Mouse (Mus musculus) cerebellum, postnatal 36 days (tissue): ENCODE measurements around the gene Ldb3.
A peak's percentile ranks its signal among the peaks of the same experiment; 100 is the strongest.

Experiments used
- DNase-seq, 2 experiments: peaks; one replicate each; pipeline ENCODE4 v3.0.0; 2021 to 2022; ENCODE audit warnings: mixed read lengths in 2 of 2

The Ldb3 gene

DNA sequence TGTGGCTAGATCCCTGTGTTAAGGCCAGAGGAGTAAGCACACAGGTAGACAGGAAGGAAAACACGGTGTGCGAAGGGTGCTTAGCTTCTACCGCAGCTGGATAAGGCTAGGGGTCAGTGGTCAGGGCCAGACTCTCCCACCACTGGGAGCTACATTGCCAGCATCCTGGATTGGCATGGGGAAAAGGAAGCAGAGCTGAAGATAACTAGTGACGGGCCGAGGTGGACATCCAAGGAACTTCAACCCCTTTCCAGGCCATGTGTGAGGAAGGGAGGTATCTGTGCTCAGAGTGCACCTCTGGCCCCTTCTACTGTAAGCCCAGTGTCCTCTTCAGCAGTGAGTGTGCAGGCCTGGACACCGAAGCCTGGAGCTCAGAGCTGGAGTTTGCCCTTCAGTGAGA lies 35.0 kb downstream of the Ldb3 start:
- DNase-seq: no peak

DNA sequence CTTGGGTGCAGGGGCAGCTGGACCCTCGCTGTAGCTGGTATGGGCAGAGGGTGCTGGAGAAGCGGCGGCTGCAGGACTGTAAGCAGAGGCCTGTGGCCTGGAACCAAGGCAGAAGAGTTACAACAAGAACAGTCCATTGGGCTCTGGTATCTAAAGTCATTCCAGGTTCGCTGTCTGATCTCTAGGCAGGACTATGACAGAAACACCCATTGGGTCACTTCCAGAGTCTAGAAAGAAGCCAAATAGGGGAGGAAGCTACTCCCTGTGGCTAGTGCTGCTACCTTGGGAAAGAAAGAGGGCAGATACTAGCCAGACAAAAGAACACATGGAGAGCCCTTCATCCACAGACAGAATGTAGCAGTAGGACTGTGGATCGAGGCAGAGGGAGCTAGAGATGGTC lies 36.3 kb downstream of the Ldb3 start:
- DNase-seq: no peak

DNA sequence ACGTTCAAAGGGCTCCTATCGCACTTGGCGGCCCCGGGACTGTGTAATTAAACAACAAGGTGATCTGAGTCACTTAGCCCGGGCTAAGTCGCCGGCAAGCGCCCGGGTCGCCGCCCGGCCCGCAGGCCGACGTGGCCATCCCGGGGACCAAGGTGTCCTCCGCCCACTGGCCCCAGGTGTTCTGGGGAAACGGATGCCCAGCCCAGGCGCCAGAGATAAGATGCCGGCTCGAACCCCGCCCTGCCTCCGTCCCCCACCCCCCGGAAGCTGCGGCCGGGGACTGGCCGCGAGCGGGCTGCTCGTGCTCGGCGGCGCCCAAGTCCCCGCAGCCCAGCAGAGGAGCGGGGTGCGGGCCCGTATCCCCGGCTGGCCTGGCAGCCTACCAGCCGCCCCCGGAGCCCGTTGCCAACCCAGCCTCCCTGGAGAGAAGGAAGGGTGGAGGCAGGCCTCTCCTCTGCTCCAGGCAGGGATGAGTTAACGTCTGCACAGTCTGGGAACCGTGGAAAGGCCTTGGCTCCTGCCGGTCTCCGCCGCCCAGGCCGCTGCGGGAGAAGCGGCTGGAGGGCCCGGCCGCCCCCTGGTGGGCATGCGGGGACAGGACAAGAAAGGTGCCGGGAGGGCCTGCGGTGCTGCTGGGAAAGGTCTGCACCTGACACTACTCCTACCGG lies 39.3 kb downstream of the Ldb3 start:
- peak; percentile 84 to 89 for DNase-seq

DNA sequence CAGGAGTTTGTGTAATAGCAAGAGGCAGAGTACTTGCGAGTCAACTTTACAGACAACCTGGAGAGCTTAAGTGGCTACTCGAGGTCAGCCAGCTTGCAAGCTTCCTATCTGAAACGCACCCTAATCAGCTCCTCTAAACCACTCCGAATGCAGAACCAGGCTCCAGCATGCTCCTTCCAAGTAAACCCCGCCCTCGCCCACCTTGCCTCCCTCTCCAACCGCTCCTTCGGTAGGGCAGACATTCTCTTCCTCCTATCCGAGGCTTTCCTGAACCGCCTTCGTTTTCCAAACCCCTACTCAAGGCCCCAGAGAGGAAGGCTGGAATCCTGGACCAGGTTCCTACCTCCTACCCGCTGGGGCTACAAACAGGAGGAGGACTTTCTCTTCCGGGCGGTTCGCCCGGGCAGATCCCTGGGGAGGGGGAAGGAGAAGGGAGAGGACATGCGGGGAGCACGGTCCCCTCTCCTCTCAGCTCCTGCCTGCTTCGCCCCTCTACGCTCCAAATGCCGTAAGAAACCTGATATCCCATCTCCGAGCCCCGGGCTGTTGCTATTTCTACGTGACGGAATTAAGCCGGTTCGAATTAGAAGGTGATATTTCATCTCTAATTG lies 40.0 kb downstream of the Ldb3 start:
- peak; percentile 51 to 57 for DNase-seq

DNA sequence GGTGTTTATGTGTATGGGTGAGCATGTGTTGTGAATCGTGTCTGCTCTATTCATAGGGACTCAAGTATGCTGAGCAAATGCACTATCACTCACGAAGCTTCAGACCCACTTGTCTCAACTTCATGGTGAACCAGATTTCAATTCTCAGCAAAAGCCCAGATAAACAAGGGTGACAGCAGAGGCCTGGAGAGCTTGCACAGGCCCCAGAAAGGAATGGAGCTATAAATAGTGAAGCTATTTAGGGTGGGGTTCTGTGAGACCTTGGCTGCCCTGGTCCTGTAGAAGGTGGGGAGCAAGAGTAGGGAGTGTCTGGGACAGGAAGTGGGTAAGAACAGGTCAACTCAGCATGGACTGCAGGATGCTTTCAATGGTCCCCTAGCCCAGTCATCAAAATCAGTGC lies 43.9 kb downstream of the Ldb3 start:
- no peak for DNase-seq

DNA sequence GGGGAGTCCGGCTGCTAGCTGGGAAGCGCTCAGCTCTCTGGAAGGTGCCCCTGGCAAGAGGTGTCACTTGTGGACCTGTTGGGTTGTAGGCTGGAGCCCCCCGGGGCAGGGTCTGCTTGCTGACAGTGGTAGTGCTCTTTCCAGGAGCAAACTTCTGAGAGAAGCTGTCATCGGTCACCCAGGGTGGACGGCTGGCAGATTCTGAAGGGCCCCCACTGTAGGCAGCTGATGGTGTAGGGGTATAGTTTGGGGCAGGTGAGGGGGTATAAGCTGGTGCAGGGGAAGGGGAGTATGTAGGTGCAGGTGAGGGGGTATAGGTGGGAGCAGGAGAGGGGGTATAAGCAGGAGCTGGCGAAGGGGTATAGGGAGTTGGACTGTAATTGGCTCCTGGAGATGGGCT lies 44.5 kb downstream of the Ldb3 start:
- DNase-seq: no peak

DNA sequence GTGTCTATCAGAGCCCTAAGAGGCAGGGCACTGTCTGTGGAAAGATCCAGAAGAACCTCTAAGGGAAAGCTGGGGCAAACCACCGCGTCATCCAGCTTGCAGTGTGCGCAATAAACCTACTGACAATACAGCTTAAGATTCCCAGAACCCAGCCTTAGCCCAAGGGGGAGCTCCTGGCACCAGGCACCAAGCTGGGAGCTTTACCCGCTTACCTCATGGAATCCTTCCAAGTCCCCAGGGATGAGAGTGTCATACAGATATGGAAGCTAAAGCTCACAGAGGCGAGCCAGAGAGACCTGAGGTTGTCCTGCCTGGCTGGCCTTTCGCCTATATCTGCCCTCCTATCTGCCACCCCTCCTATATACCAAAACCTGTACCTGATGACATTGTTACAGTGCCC lies 44.9 kb downstream of the Ldb3 start:
- DNase-seq: no peak

DNA sequence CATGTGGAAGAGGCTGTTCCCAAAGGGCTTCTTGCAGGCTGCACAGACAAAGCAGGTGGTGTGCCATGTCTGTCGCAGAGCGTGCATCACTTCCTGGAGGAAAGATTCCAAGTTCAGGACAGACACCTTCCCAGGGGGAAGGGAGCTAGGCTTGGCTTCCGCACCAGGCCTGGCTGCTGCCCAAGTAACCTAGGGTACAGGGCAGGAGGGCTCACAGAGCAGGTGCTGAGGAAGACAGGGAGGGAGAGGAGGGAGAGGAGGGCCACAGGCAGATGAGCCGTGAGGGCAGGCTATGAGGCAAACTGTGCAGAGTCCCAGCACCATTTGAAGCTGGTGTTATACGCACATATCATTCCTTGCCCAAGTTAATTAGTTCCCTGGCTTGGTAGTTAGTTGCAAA lies 46.6 kb downstream of the Ldb3 start:
- DNase-seq: no peak

DNA sequence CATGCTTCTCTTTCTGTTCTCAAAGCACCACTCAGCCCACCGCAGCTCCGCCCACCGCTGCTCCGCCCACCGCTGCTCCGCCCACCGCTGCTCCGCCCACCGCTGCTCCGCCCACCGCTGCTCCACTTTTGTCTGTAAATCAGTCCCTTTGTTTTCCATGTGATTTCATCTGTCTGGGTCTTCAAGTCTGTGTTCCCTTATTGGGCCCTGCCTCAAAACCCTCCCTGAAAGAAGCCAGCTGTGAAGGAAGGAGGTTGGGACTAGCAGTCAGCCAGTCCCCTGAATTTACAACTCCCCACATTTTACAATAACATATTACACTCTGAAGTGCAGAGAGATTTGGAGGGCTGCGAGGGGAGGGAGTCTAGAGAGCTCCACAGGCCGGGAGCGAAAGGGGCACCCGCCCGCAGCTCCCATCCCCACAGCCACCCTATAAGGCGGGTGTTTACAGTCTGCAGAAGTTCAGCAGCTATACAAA lies 47.8 kb downstream of the Ldb3 start:
- DNase-seq: no peak

DNA sequence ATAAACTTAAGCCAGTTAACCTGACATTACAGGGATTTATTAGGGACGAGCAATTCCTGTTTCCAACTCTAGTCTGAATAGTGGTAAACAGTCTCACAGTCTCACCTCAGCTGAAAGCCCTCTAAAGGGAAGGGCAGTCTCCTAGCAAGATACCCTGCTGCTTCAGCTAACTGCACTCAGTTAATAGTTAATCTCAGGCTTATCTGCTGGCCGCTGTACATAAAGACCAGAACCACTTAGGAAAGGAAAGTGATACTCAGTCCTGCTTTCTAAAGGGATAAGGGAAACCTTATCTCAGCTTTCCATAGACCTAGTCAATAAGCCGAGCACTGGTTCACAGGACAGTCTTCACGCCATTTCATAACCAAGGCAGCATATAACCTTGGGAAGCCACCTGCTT lies 52.6 kb downstream of the Ldb3 start:
- no peak for DNase-seq

DNA sequence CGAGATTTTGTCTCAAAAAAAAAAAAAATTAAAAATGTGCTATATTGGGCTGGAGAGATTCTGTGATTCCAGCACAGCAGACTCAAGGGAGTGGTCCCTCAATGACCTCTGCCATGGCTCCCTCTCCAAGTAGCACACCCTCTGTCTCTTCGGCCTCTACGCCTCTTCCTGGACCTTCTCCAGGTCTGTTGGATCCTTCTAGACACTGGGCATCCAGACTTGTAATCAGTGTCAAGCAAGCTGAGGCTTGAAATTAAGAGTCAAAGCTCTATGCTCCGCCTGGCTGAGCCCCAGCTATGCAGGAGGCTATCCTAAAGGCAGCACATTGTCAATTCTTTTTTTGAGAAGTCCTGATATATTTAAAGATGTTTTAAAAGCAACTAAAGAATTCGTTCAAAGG lies 54.9 kb downstream of the Ldb3 start:
- DNase-seq: no peak

DNA sequence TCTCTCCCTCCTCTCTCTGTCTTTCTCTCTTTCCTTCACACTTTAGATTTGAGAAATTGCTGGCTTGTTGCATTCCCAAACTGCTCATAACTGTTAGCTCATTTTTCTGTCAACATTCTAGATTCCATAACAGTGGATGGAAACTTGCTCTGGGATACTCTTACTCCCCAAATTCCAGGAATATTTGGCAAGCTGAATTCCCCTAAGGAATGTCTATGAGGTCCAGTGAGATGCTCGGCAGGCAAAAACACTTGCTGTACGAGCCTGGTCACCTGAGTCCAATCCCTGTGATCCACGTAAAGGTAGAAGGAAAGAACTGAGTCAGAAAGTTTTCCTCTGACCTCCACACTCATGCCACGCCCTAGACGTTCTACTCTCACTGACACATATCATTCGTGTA lies 55.9 kb downstream of the Ldb3 start:
- DNase-seq: no peak

DNA sequence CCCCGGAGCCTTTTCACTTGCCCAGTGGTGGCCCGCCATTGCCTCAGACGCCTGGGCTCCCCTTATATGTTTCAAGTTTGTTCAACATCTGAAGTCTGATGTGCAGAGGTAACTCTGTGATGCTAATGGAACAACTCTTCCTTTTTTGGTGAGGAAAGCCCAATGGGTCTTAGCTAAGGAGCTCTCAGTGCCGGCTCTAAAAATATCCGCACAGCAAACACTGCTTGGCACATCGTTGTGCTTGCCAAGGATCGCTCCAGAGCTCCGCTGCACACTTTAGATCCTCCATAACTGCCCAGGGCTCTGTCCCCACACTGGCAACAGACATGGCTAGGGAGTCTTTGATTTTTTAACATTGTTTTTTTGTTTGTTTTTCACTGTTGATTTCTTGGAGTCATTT lies 59.7 kb downstream of the Ldb3 start:
- no peak for DNase-seq

DNA sequence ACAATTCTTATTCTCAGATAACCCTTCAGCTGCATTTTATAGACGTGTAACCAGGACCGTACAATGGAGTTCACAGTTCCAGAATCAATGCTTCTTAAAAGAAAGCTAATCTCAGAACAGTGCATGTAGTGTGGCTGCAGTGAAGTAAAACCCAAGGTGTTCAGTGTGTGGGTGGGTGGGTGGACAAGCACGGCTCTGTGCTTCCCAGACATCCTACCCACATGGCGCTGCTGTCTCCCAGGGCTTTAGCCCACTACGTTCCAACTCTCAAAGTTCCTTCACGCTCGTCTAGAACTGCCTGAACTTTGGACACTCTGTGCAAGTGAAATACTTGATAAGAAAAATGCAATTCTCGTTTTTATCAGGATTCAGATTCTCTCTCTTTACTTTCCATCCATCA lies 65.8 kb downstream of the Ldb3 start, which contains the start of gene 9230112D13Rik:
TSS of gene 9230112D13Rik (minus strand) at position 101 of the 400 bp plus-strand sequence.
- DNase-seq: no peak

DNA sequence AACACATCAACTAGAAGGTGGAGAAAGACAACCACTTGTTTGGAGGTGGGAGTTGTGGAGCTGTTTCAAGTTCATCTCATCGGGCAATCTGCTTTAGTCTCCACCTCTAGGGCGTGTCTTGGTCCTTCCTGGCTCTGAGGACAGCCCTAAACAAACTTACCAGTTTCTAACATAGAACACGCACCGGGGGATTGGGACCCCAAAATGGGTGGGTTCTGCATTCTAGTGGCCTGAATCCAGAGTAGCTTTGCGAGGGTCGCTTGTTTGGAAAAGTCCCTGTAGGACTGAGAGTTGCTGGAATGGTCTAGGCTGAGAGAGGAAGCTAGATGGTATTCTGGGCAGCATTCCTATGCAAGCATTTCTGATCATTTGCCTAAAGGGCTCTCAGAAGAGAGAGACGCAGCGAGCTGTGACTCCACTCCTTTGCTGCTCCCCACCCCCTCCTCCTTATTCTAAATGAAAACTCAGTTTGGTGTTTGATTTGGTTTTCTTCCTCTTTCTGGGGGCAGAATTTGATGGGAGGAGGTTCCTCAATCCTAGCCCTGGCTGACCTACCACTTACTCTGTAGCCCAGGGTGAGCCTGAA lies 70.4 kb downstream of the Ldb3 start:
- DNase-seq: no peak

DNA sequence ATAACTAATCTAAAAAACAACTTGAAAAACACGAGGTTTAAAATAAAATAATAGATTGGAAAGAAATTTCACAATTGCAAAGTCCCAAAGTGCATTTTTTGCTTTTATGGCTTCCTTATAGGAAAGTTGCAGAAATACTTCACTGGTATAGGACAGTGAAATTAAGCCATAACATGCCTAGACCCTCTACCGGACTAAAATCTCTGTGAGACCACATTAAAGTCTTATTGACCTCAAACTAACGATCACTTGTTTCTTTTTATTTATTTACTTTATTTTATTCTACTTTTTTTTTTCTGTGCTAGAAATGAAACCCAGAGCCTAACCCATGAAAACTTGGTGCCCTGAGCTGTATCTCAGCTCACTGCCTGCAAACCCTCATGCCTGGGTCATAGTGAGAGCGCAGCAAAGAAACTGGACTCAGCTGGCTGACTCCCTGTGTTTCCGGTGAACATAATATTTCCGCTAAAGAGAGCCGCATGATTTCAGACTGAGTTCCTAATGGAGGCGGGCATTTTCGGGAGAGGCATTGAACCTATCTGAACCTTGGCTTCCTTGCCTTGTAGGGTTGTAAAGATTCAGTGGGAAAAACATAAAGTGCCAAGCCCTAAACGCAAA lies 71.4 kb downstream of the Ldb3 start:
- DNase-seq: no peak

DNA sequence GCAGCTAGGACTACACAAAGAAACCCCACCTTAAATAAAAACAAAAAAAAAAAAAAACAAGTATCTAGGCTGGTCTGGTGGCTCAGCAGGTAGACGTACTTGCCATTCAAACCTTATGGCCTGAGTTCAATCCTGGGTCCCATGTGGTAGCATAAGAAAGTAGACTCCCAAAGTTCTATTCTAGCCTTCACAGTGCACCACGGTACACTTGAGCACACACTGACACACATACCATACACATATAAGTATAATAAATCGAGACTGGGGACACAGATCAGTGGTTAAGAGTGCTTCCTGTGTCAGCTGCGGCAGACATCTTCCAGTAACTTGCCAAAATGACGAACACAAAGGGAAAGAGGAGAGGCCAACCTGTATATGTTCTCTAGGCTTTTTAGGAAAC lies 72.6 kb downstream of the Ldb3 start:
- DNase-seq: no peak

DNA sequence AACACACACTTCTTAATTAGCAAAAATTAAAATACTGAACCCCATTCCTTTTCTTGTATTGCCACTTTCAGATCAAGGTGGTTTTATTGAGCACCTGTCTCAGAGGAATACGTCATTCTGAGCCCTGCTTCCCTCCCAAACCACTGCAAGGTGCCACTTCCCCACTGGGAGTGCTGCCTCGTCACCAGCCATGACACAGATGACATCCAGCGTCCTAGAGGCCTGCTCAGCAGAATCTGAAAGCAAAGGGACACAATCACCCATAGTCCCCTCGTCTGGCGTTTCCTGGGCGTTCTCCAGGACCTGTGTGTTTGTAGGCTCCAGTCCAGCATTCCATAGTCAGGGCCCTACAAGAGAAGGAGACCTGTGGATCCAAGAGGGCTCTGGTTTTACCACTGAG lies 74.4 kb downstream of the Ldb3 start:
- no peak for DNase-seq

DNA sequence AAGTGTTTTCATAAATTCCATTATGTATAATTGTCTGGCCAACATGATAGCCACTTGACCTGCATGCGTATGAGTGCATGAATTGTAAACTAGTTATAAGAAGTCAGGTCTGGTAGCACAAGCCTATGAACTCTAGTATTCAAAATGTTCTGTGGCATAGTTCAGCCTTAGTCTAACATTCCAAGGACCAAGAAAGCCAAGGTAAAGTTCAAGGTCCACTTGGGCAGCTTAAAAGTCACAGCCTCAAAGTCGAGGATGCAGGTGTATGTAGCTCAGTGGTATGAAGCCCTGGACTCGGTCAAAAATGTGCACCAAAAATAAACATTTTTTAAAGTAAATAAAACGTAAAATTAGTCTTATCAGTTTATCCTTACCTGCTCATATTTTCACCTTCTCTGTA lies 75.9 kb downstream of the Ldb3 start:
- no peak for DNase-seq

DNA sequence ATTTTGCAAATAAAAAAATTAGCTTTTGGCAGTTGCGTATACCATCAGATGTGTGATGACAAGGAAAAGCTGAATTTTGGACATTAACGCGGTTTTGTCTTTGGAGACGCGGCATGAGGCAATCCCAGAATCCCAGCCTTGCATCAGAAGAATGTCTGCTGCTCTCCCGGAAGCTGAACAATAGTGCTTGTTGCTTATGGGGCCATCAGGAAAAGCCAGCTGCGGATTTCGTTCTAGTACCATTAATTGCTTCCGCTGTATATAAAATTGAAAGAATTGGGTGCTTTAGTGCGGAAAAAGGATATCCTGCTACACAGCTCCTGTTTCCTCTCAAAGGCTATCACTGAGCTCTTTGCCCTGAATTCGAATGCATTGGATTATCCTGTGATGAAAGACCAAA lies 76.6 kb downstream of the Ldb3 start:
- no peak for DNase-seq

DNA sequence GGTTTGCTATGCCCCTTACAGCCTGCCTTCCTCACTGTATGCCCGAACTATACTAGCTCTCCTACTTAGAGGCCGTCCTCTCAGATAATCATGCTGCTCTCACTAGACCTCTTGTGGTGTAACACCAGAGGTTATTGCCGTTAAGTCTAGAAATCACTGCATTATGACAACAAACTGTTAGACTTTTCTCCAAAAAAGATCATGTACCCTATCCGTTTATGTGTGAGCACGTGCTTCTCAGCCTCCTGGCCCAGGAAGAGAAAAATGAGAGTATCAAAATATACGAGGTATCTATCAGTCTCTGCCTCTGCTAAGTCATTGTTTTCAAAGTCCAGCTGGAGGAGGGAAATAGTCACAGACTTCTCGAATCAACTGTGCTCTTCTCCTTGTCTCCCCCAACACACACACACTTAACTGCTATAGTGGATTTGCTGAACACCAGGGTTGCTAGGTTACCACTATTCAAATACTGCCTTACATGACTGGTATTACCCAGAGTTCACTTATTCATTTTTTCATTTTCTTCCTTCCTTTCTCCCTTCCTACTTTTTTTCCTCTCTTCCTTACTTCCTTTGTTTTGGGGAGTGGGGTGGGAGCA lies 79.5 kb downstream of the Ldb3 start:
- no peak for DNase-seq

DNA sequence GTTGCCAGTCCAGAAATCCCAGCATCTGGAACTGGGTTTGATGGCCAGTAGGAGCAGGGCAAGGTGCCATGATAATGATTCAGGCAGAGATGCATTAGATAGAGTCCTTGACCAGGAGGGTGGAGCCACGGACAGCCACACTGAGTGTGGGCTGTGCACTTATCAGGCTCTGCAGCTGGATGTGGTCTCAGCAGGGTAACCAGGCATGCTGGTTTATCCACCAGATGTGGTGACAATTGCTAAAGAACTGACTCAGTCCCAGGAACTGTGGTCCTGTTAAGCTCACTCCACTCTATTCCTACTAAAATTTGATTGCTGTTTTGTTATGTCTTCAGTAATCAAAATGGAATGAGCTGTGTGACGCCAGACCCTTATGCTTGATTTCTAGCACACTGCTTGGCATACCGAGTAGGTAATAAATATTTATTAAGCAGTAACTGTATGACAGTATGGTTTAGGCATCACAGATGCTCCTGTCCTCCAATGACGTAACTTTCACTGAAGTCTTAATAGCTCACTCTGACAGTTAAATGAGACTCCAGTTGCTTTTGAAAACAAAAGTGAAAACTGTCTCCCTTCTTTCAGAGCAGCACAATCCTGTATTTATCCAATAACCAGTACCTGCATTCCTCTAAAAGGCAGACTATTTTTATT lies 80.2 kb downstream of the Ldb3 start:
- no peak for DNase-seq

DNA sequence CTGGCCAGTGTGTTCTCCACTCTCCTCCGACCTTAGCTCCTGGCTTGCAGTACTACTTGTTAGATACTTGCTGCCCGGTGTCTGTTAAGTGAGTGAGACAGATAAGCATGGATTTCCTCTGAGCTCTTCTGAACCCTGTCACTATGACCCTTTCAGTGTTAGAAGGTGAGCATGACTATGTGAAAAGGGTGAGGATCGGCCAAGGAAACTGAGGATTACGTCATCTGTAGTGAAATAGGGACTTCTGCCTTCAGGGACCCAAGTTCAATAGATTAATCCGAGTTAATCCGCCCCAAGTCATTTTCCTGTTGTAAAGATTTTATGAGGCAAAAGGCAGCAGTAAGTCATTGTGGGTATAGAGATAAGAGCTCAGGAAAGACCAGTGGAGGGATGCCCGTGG lies 83.2 kb downstream of the Ldb3 start:
- no peak for DNase-seq
